Mouse (Mus musculus) regulatory T cell (primary cell): ENCODE results near the gene Mcm3ap.

Source experiments
- in situ Hi-C: fragments of 300-600 bp; cut with MboI, MseI; formaldehyde crosslinking; loops from one replicate; pipeline ENCODE4 v1.15.1; 2025; ENCODE audit warnings: high pct_unique_total_duplicates

The Mcm3ap gene

DNA sequence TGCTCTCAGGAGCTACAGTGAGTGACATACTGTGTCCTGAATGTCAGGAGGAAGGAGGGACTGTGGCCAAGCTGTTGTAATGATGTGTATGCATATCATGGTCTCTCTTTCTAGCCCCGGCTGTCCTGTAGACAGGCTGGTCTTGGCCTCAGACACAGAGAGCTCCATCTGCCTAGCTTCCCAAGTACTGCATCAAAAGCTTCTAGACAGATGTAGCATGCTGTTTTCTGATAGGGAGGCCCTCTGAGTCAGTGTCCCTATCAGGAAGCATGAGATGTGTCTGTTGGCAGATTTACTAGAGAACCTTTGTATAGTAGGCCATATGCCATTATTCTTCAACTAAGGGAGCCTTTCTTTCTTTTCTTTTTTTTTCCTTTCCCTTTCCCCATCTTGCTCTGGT lies 24.8 kb downstream of the Mcm3ap start:
- in situ Hi-C loops, result no loop called here

DNA sequence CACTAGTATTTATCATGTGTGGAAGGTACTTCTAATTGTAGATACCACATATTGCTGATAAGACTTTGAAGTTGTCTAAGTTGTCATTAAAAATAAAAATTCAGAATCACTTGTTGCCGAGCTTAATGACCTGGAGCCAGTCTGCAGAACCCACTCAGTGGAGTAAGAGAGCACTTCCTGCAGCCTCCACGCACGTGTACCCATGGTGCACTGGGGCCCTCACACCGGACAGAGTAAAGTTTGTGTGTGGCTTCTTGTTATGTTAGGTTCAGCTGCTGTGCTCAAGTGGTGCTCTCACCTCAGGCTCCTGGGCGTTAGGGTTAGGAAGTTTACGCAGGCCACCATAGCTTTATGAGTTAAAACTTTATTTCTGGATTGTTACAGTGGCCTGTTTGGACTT lies 26.8 kb downstream of the Mcm3ap start:
- in situ Hi-C loops, result no loop called here

DNA sequence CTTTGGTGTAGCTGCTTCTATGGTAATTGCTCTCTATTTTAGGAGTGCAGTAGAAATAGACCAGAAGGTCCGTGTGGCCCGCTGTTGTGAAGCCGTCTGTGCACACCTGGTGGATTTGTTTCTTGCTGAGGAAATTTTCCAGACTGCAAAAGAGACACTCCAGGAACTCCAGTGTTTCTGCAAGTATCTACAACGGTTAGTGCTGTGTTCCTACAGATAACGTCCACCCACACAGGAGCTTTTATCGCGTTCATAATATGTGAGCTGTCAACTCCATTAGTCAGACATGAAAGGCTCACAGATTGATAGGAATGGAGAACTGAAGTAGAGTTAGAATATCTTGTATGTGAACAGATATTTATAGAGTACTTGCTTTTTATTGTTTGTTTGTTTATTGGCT lies 27.6 kb downstream of the Mcm3ap start:
- in situ Hi-C loops, result no loop called here

DNA sequence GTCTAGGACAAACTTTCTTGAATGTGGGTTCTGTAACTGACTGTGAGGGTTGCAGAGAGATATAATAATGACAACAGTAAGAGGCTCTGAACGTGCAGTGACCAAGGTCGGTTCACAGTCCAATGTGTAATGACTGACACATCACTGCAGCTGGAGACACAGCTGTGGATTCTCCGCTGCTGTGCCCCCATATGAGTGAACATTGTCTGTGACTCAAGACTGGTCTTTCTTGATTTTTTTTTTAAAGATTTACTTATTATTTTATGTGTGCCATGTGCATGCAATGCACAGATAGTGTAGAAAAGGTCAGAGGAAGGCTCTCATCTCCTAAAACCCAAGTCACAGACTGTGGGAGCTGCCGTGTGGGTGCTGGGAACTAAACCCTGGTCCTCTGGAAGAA lies 28.8 kb downstream of the Mcm3ap start:
- in situ Hi-C loops, result no loop called here

DNA sequence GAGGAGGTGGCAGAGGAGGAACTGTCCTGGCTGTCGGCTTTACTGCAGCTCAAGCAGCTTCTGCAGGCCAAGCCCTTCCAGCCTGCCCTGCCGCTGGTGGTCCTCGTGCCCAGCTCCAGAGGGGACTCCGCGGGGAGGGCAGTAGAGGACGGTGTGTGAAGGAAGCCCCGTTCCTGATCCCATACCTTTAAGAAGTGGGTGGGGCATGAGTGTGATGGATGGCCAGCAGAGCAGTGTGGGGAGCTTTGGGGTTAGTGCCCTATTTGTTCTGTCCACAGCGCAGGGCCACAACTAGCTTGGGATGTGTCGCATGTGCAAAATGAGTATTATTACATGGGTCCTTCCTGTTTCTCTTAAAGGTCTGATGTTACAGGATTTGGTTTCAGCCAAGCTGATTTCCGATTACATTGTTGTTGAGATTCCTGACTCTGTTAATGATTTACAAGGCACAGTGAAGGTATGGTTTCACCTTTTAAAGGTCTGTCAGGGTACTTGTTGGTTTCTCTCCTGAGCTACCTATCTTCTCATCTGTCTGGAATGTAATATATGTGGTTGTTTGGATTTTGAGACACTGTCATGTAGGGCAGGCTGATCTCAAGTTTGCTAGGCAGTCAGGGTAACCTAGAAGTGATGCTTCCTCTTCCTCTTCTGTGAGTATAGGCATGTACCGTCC lies 35.7 kb downstream of the Mcm3ap start:
- in situ Hi-C loops, result loop anchor here (5.0 kb wide), 1 partner anchor 43 kb away; no protein-coding TSS in a partner anchor

DNA sequence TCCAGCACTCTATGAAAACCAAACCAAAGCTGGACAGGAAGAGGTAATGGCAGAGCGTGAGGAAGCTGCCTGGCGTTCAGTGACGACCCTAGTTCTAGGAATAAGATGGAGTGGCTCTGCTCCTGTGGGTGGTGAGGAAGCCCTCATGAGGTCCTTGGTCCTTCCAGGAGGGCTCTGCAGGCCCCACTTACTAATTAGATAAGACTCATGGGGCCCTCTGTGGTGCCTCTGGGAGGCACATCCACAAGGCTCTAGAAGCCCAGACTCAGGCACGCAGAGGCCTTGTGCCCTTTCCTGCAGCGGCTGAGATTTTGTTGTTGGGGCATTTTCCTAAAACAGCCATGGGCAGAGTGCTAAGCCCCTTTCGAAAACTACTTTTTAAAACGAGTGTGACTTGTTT lies 37.1 kb downstream of the Mcm3ap start:
- in situ Hi-C loops, result no loop called here

DNA sequence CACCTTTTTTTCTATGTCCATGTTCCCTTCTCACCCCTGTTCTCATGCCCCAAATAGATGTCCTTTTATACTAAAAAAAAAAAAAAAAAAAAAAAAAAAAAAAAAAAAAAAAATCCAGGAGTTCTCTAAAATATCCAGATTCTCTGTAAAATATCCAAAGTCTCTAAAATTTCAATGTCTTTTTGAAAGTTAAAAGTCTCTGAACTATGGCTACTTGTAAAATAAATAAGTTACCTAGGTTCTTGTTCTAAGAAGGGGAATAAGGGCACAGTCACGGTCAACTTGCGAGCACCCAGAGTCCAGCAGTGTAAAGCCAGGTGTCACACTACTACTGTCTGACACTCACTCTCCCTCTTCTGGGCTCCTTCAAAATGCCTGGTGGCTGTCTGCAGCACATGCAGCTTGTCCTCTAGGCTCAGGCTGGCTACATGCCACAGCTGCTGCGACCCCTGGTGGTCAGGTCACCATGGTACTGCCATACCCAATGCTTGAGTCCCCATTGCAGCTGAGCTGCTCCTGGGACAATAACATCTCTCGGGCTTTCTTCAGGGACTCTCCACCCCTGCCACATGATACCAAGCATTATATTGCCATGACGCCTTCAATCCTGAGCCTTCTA lies 44.3 kb downstream of the Mcm3ap start:
- in situ Hi-C loops, result no loop called here

DNA sequence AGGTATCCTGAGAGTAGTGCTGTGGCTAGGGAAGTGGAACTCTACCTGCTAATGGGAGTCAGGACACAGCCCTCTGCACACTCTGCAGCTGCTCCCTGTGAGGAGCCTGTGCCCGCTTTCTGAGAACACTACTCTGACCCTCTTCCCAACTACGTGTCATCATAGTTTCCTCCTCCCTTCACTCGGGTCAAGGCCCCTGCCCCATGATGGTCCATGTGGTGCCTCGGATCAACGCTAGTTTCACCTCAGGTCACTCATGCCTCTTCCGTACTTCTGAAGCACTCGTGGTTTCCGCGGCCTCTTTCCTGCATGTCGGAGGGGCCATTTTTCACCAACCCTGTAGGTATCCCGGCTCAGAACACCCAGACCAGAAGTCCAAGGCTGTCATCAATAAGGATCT lies 62.2 kb downstream of the Mcm3ap start:
- in situ Hi-C loops, result no loop called here

DNA sequence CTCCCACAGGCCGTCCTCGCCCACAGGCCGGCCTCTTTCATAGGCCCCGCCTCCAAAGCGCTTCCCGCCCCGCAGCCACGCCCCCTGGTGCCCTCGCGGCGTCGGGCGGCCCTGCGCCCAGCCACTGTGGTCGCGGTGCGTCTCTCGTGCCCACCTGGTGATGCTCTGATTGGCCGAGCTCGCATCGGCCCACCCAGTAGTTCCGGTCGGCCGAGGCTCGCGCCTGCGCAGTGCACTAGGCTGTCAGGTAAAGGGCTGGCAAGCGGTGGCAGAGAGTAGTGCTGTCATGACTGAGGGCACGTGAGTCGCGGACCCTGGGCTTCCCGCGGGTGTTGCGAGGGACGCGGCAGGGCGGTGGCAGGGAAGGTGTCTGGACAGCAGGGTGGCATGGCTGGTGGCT lies 62.6 kb downstream of the Mcm3ap start, which contains the start of gene Lss:
Lss (plus strand) TSS at position 214 of the 400 bp plus-strand sequence.
- in situ Hi-C loops, result no loop called here

DNA sequence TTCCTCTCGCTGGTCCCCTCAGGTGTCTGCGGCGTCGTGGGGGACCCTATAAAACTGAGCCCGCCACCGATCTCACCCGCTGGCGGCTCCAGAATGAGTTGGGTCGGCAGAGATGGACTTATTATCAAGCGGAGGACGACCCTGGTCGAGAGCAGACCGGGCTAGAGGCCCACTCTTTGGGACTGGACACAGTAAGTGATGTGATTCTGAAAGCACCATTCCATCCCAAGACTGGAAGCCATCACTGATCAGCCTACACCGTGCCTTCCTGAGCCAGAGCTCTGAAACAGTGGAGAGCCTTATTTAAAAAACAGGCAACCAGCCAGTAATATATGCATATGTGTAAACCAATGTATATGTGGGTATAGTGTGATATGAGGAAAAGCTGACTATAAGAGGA lies 63.1 kb downstream of the Mcm3ap start:
- in situ Hi-C loops, result no loop called here

DNA sequence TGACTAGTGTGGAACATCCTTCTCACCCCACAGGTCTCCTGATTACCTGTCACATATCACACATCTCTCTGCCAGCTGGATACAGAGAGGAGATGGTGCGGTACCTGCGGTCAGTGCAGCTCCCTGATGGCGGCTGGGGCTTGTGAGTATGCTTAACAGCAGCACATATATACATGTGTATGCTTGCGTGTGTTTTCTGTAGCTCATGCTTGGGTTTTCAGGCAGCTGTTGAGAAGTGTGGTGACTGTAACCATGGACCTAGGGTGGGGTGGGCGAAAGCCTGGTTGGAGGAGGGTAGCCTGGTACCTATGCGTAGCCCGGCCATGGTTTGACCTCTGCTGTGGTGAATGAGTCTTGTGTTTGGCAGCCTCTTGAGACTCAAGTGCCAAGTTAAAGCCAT lies 66.8 kb downstream of the Mcm3ap start:
- in situ Hi-C loops, result loop anchor here (5.0 kb wide), 1 partner anchor 103 kb away; no protein-coding TSS in a partner anchor

DNA sequence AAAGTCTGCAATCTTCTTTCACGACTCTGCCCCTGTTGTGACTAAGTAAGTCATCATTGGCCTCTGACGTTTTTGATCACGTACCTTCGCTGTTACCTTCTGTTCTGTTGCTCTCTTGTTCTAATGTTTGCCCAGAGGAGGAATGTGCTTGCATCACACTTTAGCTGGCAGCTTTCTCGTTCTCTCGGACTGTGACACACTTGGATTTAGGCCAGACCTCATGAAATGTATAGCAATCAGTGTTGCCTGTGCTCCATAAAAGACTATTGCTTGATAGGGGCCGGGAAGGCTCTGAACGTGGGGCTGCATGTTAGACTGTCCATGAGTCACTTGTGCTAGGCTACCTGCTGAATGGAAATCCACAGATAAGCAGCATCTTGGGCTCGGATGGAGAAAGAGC lies 68.9 kb downstream of the Mcm3ap start:
- in situ Hi-C loops, result loop anchor here (5.0 kb wide), 1 partner anchor 105 kb away; no protein-coding TSS in a partner anchor

DNA sequence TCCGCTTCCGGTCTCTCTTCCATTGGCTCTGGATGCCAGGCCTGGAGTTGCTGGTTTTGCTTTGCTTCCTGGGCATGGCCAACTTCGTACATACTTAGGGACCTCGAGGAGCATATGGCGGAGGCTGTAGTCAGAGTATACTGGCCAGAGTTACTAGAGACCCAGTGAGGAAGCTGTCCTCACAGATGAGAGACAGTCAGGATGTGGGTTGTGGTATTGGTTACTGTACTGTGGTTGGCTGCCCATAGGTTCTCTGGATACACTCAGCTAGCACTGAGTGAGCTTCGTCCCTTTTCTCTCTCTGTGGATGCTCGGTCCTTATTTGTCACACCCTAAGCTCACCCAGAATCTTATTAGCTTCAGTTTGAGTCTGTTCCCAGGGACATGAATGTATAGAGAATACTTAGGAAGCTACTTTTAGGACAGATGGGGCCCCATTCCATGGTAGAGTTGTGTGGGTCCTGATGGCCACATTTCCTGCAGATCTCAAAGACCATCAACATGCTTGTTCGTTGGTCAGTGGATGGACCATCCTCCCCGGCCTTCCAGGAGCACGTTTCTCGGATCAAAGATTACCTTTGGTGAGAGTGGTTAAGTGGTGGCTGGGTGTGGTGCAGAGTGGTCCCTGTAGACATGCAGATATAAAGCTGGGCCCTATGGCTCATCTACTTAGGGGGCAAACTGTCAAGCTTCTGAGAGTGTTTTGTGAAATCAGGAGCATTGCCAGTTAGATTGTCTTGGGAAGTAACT lies 72.8 kb downstream of the Mcm3ap start:
- in situ Hi-C loops, result no loop called here

DNA sequence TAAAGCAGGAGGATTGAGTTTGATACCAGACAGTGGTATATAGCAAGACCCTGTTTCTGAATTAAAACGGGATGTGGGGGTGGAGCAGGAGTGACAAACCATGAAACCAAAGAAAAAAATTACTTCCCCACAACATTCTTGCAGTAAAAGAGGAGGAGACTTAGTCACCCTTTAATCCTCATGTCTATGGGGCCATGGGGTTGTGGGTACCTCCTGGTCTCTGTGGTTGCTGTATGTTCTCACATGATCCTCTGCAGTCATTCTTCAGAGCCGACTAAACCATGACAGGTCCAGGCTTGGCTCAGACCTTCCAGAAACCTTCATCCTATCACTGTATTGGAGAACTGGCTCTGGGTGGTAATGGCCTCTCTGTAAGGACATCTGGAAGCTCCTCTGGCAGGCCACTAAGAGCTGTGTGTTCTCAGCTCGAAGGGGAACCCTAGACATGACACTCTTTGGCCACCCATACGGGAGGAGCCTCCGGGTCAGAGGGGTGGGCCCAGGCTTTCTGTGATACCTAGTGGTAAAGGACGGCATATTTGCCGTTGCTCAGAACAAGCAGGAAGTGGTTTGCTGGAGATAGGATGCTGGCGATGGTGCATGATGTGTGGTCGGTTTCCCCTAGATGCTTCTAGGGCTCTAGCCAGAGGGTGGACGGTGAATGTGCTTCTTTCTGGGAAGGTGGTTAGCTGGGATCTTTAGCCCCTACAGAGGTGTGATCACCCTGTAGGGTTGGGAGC lies 74.1 kb downstream of the Mcm3ap start:
- in situ Hi-C loops, result no loop called here

DNA sequence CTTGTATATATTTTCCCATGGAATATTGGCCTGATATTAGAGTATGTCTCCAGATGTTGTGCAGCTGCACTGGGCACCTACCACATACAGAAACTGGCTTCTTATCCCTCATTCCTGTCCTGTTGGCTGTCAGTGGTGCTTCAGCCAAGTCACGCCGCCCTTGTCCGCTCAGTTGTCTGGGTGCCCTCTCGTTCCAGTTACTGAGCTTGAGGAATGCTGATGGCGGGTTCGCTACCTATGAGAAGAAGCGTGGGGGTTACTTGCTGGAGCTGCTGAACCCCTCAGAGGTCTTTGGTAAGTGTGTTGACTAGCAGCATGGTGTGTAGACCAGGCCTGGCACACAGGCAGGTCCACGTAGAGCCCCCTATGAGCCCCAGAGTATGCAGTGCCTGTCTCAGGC lies 77.8 kb downstream of the Mcm3ap start:
- in situ Hi-C loops, result loop anchor here (5.0 kb wide), 1 partner anchor 44 kb away; no protein-coding TSS in a partner anchor

DNA sequence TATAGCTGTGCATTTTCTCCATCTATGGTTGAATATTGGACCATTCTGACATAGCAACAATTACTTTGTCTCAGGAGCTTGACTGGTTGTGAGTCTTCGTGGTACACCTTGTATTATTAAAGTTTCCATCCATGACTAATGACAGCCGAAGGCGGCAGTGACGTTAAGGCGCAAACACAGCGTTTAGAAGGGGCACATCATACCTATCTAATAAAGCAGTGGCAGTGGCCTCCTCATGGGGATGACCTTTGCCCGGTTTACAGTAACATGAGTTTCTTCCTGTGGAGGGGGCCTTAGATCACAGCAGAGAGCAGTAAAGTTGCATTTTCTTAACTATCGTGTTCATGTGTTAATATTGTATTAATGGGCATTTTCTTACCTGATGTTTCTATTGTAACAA lies 79.5 kb downstream of the Mcm3ap start:
- in situ Hi-C loops, result loop anchor here (5.0 kb wide), 1 partner anchor 46 kb away; no protein-coding TSS in a partner anchor

DNA sequence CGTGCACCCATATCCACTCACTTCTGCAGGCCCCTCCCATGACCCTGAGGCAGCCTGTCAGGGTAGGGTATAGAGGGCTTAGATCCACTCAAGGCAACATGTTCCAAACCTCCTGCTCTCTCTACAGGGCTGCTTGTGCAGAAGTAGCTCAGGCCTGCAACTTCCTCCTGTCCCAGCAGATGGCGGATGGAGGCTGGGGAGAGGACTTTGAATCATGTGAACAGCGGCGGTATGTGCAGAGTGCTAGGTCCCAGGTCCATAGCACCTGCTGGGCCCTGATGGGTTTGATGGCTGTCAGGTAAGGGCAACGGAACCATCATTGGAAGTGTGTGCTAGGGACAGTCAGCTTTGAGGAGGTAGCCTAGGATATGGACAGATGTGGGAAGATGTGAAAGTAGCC lies 81.7 kb downstream of the Mcm3ap start:
- in situ Hi-C loops, result no loop called here

DNA sequence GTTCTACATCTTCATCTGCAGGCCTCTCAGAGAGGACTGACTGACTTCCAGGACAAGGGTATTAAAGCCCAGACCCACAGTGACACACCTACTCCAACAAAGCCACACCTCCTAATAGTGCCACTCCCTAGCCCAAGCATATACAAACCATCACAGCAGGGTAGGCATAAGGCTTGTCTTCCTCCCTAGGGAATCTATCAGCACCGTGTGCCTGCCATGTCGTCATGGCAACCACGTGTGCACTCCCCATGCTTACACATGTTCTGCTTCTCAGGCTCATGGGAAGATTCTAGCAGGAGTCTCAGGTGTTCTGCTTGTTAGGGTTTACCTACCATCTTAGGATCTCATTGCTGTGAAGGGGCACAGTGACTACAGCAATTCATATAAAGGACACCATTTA lies 82.8 kb downstream of the Mcm3ap start:
- in situ Hi-C loops, result no loop called here

DNA sequence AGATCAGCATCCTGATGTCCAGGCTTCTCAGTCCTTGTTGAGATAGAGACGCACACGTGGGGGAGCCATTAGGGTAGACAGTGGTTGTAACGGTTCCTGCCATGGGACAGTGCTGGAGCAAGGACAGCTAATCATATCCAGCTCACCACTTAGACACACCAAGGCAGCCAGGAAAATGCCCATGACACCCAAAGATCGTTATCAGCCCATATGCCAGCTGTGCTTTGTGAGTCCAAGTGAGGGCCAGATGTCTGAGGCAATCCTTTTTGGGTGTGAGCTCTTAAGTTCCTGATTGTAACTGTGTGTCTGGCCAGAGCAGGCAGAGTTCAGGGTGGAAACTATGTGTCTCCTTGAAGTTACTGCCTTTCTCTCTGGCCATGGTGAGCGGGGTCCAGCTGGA lies 85.3 kb downstream of the Mcm3ap start:
- in situ Hi-C loops, result no loop called here

DNA sequence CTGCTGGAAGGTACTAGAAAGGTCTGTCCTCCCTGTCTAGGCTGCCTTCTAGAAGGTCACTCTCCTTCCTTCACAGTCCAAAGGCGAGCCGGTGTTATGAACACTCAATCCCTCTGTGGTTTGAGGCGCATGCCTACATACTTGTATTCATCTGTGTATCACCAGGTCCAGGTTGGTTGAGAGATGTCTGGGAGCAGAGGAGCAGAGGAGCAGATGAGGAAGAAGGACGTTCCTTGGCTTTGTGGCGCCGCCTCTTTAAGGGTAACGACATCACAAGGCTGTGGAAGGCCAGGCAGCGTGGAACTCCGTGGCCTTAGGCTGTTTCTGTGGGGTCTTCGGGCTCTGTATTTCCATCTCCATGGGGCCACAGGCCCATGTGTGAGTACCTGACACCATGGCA lies 93.2 kb downstream of the Mcm3ap start, which contains the start of gene Spatc1l:
Spatc1l (plus strand) TSS at position 301 of the 400 bp plus-strand sequence.
- in situ Hi-C loops, result no loop called here
